Mouse (Mus musculus) ES-Bruce4 (cell line): ENCODE data around the gene Lrrc74b.

Source experiments
- CTCF ChIP-seq: IDR thresholded peaks from one replicate; pipeline ENCODE4 v1.8.1; 2011; ENCODE audit warnings: low read depth, low read length
- EP300 ChIP-seq: IDR thresholded peaks from 2 replicates; pipeline ENCODE4 v1.6.1; 2011; ENCODE audit warnings: low read depth, low read length; ENCODE audit not compliant: insufficient read depth
- POLR2A ChIP-seq: IDR thresholded peaks from one replicate; pipeline ENCODE4 v1.8.1; 2011; ENCODE audit warnings: low read length; ENCODE audit not compliant: insufficient read depth

- no peak for TF ChIP-seq POLR2A
- no peak for TF ChIP-seq CTCF
- TF ChIP-seq EP300, result no peak
Measured at GRCm38 (mm10) chr16:17507018-17507552, 54.0 kb downstream of the Lrrc74b start.
